Mouse (Mus musculus): ENCODE data around the gene BC051142.

GRCm38 (mm10) chr17:34438588-34438987 is 40.0 kb downstream of the BC051142 start:
- TF ChIP-seq TAL1 (IDR thresholded peaks at IDR 0.05; ENCODE audit: low read length): no peak
- TF ChIP-seq GATA1 (IDR thresholded peaks at IDR 0.05; ENCODE audit: low read length): no peak

All from erythroblast, embryonic 14.5 days (primary cell).